Mouse (Mus musculus) induced T-regulatory cell, adult 2 months (primary cell): Measurements from ENCODE around the gene Dnajb2.
A peak's percentile ranks its signal among the peaks of the same experiment; 100 is the strongest.

Experiments
- DNase-seq: peaks from one replicate; pipeline ENCODE4 v3.0.0-alpha.2; 2012; ENCODE audit warnings: low read depth

The Dnajb2 gene

GRCm38 (mm10) chr1:75236117-75237050 is at the start of gene Dnajb2:
Gene Dnajb2 (plus strand): TSS chr1:75236406.
- peak; percentile 89 for DNase-seq

GRCm38 (mm10) chr1:75187126-75187525 is 49.1 kb upstream of the Dnajb2 start:
- no peak for DNase-seq

DNA sequence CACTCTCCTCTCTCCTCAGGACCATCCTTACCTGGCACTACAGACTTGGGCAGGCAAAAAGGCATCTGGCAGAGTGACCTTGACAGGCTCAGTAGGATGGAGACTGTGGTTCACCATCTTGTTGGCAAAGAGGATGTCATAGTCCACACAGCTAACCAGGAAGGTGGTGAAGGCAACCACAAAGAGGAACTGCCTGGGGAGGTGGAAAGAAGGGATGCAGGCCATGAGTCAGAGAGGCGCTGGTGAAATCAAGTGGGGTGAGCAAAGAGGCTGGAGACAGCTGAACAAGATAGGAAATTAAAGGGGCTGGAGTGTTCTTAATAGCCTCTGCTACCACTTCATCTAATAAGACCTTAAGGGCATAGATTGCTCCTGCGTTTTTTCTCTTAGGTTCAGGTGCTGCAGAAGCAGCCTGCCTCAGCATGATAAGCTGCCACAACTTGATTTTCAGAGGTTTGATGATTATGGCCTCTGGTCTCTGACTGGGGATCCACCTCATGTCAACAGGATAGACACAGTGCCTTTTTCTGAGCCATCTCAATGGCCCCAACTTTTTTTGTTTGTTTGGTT is 48.2 kb upstream of the Dnajb2 start:
- no peak for DNase-seq

GRCm38 (mm10) chr1:75190577-75190976 is 45.6 kb upstream of the Dnajb2 start:
- no peak for DNase-seq

GRCm38 (mm10) chr1:75191258-75191621 is 45.0 kb upstream of the Dnajb2 start:
- no peak for DNase-seq

DNA sequence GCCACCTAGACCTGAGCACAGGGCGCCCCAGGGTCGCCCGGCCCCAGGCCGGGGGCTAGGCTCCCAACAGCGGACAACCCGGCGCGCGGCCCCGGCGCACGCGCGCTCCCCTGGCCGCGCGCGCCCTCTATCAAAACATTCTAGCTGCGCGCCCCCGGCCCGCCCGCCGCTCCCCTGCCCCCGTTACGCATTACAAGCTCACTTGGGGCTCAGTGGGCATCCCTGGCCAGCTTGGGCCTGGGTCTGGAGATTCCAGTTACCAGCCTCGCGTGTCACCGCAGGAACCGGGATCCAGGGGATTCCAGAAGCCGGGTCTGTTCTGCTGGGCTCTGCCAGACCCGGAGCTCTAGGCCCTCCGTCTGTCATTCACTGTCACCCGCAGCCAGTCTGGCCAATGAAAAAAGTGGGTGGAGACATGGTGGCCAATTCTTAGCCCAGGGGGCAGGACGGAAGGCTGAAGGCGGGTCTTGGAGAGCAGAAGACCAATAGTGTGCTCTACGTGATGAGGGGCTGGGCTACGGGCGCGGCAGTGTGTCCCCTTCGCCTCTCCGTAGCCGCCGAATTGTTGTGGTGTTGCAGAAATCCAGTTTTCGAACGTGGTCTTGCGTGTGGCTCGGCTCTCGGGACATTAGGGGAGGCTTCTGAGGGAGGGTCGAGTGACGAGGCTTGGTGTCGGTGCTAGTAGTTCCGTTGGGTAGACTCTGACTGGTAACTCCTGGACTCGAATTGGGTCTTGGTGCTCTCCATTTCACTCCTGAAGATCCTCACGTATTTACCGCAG is 44.4 kb upstream of the Dnajb2 start, which contains the start of the genes Ankzf1 and Atg9a:
Gene Ankzf1 (plus strand): TSS at position 530 of the 781 bp plus-strand sequence.
Gene Atg9a (minus strand): TSS at position 575 of the 781 bp plus-strand sequence.
- DNase-seq, result peak; percentile 98

DNA sequence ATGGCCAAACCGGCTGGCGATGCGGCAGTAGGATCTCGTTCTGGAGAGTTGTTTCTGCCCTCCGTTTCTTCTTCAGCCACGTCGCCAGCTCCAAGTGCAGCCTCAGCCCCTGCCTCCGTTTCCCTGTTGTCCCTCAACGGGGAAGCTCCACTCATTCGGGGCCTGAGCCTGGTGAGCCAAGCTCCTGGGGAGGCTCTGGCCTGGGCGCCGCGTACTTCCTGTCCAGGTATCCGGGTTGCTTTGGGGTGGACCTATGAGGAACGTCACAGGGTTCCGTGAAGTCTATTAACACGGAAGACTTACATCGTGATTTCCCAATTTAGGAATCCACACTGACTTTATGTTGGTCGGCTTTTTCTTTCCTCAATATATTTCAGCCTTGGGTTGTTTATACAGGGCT is 43.8 kb upstream of the Dnajb2 start:
- peak; percentile 75 for DNase-seq

DNA sequence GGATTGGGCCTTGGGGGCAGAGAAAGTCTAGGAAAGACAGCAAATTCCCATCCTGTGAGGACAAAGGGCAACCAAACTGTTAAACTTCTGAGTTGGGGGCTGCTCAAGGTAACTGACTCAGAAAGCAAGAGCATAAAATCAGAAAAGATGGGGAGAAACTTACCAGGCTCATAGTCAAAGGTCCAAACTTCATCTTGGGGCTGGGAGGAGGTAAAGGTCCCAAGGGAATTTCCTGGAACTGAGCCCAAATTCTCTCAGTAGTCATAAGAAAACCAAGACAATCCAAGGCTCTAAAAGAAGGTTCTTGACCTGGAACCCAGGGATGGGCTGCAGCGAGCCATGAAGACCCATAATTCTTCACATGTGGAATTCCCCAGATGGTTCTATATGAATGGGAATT is 35.0 kb upstream of the Dnajb2 start:
- no peak for DNase-seq

DNA sequence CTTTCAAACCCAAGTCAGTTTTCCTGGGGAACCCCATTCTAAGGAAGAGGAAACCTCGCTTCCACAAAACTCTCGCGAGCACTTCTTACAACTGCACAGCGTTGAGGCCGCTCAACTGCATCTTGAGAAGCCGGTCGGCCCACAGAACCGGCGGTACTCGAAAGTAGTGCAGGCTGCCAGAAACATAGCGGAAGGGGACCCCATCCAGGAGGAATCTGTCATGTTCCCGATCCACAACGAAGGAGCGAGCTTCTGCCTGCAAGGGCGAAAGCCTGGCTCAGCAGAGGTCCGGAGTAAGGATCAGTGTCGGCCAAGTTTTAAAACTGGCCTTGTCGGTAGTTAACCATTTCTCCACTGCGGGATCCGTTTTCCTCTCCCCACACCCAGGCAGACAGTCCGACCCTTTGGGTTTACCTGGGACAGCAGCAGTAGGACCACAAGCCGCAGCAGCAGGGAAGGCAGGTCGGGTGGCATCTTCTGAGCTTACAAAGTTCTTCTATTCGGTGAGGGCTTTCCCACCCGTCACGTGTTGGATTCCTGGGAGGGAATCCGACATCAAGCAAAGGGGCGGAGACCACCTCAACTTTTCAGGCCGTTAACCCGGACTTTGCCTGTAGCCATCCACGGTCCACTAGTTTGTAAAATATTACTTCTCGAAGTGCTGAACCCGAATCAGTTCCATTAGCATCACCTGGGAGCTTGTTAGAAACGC is 27.1 kb upstream of the Dnajb2 start:
- DNase-seq, result peak; percentile 54

DNA sequence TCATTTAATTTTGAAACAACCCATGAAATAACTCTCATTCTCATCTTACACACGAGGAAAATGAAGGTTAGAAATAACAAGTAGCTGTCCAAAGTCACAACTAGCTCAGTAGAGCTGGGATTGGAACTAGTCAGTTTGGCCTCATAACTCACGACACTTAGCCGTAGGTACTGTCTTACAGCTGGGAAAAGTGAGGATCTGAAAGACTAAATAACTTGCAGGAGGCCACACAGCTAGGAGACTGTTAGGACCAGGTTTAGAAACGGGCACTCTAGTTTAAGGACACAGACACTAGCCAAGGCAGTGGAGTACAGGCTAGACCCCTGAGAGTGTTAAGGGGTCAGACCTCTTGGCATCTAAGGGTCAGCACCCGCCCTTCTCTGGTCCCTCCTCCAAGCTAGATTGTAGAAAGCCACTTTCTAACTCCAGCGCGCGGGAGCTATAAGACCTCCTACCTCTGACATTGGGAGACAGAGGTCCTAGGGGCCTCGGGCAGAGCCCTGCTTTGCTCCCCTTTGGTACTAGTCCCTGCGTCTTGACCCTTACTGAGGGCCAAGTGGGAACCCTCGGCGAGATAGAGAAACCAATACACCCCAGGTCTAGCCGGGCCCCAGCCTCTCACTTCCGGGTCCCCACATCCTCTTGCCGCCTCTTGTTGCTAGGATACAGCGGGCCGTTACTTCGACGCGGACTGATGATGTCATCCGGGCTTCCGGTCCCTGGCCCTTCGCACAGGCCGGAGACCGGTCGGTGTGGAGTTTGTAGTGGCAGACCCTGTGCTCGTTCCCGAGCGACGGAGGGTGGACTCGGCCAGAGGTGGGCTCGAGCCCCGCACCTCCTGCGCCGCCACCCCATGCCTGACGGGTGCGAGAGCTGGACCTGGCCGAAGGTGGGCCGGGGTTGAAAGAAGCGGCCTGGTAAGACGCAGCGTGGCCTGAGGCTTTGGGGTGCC is 25.8 kb upstream of the Dnajb2 start, which contains the start of the genes Glb1l and Stk16:
Gene Glb1l (minus strand): TSS at position 678 of the 952 bp plus-strand sequence.
Gene Stk16 (plus strand): TSS at position 703 of the 952 bp plus-strand sequence.
- peak; percentile 98 for DNase-seq

GRCm38 (mm10) chr1:75211141-75211708 is 25.0 kb upstream of the Dnajb2 start:
- no peak for DNase-seq

GRCm38 (mm10) chr1:75212542-75212941 is 23.7 kb upstream of the Dnajb2 start:
- no peak for DNase-seq

GRCm38 (mm10) chr1:75213096-75213495 is 23.1 kb upstream of the Dnajb2 start:
- DNase-seq, result peak; percentile 62

DNA sequence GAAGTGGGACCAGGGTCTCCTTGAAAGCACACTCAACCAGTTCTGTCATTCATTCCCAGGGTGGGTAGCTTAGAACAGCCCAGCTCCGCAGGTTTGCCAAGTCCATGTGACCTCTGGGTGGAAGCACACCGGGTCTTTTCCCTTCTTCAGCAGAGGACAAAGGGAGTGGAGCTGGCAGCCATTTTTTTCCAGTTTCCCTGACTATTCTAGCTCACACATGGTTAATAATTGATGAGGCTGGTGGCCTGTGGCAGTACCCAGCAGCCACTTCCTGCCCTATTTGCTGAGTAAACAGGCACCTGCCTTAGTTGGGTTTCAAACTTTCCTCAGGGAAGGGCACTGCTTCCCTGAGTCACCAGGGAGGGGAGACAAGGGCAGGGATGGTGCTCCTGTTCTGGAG is 21.8 kb upstream of the Dnajb2 start:
- DNase-seq, result no peak

DNA sequence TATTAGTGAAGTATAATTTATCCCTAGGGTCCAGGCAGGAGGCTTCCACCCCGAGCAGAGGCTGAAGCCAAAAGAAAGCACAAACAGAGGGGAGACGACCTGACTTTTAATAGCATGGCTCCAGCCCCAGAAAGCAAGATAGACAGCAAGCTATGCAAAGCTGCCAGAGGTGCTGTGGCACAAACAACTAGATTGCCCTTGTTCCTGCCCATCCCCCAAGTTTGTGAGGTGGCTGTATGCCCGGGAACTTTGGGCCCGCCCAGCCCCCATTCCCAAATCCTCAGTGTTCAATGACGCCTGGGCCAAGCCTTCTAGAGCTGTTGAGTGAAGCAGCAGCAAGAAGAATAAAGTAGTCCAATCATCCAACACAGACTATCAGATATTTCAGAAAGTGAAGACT is 21.3 kb upstream of the Dnajb2 start:
- DNase-seq, result no peak

DNA sequence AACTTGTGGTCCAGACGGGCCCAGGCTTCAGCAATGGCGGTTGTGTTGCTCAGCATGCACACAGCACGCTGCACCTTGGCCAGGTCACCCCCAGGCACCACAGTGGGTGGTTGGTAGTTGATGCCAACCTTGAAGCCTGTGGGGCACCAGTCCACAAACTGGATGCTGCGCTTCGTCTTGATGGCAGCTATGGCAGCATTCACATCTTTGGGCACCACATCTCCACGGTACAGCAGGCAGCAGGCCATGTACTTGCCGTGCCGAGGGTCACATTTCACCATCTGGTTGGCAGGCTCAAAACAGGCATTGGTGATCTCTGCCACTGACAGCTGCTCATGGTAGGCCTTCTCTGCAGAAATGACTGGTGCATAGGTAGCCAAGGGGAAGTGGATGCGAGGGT is 20.4 kb upstream of the Dnajb2 start:
- no peak for DNase-seq

DNA sequence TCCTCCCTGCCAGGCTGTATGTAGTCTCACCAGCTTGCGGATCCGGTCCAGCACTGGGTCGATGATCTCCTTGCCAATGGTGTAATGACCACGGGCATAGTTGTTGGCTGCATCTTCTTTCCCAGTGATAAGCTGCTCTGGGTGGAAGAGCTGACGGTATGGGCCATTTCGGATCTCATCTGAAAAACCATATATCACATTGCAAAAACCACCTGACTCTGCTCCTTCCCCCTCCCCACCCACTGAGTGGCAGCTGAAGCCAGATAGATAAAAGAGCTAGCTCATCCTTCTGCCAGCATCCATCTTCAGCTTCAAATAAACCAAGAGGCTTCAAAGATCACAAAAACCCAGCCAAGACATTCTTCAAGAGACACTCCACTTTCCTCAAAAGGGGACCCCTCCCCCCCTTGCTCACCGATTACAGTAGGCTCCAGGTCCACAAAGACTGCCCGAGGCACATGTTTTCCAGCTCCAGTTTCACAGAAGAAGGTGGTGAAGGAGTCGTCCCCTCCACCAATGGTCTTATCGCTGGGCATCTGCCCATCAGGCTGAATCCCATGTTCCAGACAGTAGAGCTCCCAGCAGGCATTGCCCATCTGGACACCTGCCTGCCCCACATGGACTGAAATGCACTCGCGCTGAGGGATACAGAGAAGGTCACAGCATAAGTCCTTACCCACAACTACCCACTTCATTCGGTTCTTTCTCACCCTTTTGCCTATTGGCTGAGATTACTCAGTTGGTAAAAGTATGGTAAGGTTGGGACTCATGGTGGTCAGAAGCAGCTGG is 19.2 kb upstream of the Dnajb2 start:
- DNase-seq, result no peak

DNA sequence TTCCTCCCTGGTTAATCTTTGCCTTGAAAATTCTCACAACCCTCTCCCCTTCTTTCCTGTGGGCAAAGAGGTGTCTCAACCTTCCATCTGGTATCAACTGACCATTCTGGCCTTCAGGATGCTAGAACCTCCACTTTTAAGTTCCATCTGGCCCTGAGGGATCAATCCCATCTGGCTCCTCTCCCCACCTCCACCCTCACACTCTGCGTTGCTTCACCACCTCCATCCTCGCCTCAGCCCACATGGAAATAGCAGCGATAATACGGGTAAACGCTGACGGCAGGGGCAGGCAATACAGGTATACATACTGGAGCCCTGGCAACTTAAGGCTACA is 18.3 kb upstream of the Dnajb2 start:
- DNase-seq, result no peak

DNA sequence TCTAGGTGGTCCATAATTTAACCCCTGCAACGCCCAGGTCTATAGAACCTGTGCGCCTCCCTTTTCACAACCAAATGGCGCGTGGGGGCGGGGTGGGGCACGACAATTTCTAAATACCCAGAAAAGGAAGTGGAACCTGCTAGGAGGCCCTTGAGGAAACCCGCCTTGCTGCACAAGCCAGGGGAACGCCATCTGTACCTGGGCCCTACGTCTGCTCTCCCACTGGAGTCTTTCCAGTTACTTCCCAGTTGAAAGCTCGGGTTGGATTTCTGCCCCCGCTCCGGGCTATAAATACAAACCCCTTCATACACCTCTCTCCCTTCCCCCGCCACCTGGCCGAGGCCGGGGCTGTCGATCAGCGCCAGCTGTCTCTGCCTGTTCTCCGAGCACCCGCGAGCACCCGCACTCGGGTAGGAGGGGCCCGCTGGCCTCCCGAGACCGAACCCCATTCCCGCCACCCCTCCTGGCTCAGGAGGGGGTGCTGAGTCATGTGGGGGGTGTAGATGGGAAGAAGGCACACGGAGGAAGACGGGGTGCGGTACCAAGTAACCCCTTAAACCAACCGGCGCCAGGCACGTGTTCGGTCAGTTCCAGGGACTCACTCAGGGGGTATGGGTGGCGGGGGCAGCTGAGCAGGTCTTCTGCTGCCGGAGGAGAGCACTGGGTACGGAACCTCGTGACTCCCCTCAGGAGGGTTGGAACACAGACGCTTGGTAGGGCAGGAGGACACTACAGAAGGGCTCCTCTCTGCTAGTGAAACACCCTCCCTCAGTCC is 17.8 kb upstream of the Dnajb2 start:
- DNase-seq, result peak; percentile 83
